Mouse (Mus musculus) adrenal gland, postnatal 14 days (tissue): ENCODE results near the gene Rbfox3. TPM values are rescaled to one million over a fixed set of nuclear protein-coding genes. Genes with fewer than 3 reads are reported as not detected.
"Not testable (repeated sequence)": the region's sequence is repeated elsewhere in the genome, so short reads cannot be mapped to it uniquely, and the experiment has no call there.

Source experiments
- DNase-seq: peaks from one replicate; pipeline ENCODE4 v3.0.0; 2021; ENCODE audit warnings: mixed read lengths
- total RNA-seq: library from RNA; stranded (reverse); gene quantifications from 2 replicates; pipeline ENCODE4 v1.2.3, GENCODE M21; 2021

The Rbfox3 gene
- total RNA-seq, 1 experiment from 2014 or later: 5.0 TPM

DNA sequence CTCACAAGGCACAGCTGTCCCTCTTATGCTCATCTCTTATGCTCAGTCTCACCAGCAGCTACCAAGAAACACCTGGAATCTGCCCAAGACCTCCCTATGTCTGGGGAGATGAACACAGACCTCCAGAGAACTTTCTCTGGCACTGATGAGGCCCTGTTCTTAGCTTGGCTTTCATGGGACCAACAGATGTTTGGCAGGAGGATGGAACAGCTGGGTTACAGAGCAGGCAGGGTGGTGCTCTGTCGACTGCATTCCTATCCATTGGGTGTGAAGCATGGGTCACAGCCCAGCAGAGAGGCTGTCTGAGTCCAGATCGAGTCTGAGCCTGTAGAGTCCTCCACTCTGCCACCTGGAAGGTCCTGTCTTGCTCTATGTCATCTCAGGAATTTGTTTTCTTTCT, 90.0 kb downstream of the Rbfox3 start:
- no peak for DNase-seq

- no peak for DNase-seq
Measured at GRCm38 (mm10) chr11:118818528-118818927, 92.9 kb downstream of the Rbfox3 start.

GRCm38 (mm10) chr11:118815118-118815517, 96.3 kb downstream of the Rbfox3 start:
- DNase-seq: no peak

GRCm38 (mm10) chr11:118813942-118814341, 97.5 kb downstream of the Rbfox3 start:
- no peak for DNase-seq

DNA sequence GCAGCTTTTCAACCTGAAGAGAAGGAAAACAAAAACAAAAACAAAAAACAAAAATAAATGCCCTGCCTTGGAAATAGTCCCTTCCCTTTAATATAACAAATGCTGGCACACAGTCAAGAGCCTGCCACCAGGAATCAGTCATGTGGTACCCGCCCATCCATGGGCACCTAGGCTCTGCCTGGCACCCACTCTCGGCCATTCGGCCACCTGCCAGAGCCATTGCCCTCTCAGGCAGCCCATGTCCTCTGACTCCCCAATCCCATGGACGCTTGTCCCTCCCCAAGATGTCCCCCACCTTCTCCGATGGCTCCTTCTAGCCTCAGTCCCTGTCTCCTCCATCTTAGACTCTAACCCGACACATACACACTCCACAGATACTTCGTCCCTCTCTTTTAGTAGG, 100.0 kb downstream of the Rbfox3 start:
- DNase-seq: no peak

DNA sequence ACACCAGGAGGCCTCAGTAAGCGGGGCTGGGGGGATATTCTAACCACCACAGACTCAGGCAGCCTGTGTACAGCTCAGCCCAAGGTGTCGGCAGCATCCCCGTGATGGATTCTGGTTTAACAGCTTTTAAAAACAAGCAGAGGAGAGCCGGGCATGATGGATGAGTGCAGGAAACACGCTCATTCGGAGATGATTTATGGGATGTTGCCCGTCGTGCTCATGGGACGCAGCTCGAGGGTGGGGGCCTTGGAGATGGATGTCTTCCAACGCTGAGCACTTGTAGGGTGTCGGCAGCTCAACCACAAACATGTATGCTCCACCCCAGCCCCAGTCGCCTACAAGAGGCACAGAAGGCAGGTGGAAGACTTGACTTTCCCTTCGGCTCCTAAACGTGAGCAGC, 103.9 kb downstream of the Rbfox3 start:
- DNase-seq: no peak

- peak; percentile 15 for DNase-seq
Measured at GRCm38 (mm10) chr11:118794856-118795602, 116.4 kb downstream of the Rbfox3 start.

GRCm38 (mm10) chr11:118793639-118794021, 117.8 kb downstream of the Rbfox3 start:
- DNase-seq: no peak

- peak; percentile 8 for DNase-seq
Measured at GRCm38 (mm10) chr11:118792916-118793638, 118.3 kb downstream of the Rbfox3 start.

DNA sequence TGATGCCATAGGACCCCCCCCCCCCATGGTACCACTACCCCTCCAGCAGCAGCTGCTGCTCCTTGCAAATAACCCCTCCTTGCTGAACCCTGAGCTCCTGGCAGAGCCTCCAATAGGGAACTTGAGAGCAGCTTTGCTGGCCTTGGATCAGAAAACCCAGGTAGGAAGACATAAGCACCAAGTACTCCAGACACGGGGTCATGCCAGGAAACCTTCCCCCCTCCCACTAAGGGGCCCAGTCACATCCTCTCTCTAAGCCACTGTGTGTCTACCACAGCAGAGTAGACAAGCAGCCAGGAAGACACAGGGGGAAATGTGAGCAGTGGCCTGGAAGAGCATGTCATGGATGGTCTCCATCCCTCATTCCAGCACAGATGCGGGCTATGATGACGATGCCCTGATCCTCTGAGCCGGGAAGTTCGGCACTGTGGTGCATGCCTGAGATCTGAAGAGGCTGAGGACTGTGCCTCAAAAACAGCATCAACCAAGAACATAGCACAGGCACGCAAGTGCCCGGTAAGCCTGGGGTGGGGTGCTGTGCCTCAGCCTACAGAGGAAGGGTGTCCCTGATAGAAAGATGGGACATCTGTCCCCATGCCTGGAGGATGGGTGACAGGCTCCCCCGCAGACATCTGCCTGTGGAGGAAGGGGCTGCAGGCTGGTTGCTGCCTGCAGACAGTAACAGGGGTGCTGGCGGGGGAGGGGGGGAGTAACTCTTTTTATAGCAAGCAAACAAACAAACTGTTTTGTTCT, 119.1 kb downstream of the Rbfox3 start:
- DNase-seq: no peak

- DNase-seq: no peak
Measured at GRCm38 (mm10) chr11:118791391-118791790, 120.0 kb downstream of the Rbfox3 start.

DNA sequence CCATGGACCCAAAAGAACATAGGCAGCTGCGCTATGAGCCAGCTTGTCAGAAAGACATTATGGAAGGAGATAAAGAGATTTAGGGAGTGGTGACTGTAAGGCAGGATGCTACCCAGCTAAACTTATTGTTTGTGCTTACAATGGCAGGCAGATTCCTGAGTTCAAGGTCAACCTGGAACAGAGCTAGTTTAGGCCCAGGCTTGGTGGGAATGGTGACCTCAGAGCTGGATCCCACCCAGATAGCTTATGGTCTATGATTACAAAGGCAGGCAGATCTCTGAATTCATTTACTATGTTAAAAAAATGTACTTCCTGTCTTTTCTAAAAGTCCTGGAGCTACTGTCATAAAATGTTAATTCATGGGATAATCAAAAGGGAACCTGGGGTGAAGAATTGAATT, 123.3 kb downstream of the Rbfox3 start:
- no peak for DNase-seq

- no peak for DNase-seq
Measured at GRCm38 (mm10) chr11:118782677-118783076, 128.7 kb downstream of the Rbfox3 start.

DNA sequence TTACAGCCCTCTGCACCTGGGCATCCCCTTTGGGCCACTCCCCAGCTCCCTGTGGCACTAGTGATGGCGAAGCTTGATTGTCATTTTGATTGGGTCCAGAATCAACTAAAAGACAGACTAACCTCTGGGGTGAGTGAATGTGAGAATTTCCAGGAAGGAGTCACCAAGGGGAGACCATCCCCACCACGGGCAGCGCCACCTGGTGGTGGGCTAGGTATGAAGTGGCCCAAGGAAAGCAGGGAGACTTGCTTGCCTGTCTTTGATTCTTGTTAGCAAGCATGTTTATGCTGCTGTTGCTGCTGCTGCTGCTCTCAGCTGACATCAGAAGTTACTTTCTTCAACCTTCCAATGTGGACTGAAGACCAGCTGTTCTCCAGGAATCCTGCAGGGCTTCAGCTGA, 135.6 kb downstream of the Rbfox3 start:
- peak; percentile 29 for DNase-seq

DNA sequence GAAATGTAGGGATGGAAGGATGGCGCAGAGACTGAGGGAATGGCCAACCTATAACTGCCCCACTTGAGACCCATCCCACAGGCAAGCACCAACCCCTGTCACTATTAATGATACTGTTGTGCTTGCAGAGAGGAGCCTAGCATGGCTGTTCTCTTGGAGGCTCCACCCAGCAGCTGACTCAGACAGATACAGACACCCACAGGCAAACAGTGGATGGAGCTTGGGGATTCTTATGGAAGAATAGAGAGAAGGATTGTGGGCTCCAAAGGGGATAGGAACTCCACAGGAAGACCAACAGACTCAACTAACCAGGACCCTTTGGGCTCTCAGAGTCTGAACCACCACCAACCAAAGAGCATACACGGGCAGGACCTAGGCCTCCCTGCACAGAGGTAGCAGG, 136.6 kb downstream of the Rbfox3 start:
- DNase-seq: not testable (repeated sequence)

GRCm38 (mm10) chr11:118773076-118773583, 138.3 kb downstream of the Rbfox3 start:
- no peak for DNase-seq

GRCm38 (mm10) chr11:118771358-118771757, 140.0 kb downstream of the Rbfox3 start:
- no peak for DNase-seq

DNA sequence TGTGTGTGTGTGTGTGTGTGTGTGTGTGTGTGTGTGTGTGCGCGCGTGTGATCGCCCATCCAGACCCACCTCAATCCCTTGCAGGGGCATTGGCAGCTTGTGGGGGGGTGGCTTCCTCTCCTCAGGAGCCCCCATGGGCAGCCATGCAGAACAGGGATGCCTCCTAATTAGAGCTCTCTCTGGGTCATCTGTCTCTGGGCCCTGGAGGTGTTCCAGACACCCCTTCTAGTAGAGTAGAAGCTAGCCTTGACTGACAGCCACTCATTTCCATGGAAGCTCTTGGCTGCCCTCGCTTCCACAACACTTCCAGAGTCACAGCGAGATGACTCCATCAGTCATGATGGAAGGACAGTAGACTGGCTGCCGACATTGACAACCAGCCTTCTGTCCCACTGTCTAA, 140.6 kb downstream of the Rbfox3 start:
- no peak for DNase-seq

DNA sequence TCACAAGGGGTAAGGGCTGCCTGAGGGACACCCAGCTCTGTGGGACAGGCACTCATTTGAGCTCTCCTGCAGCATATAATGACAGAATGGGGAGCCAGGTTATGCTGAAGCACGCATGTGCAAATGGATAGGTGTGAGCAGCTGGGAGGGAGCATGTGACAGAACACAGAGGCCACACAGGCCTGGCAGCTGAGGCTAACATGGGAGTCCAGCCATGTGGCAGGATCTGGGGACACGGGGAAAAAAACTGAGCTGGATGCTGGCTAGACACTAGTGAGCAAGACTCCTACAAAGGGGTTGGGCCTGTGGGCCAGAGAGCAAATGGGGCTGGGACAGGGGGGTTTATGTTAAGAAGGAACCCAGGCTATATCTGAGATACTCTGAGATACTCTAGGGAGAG, 141.9 kb downstream of the Rbfox3 start:
- DNase-seq: no peak

- DNase-seq: no peak
Measured at GRCm38 (mm10) chr11:118768441-118768840, 143.0 kb downstream of the Rbfox3 start.

DNA sequence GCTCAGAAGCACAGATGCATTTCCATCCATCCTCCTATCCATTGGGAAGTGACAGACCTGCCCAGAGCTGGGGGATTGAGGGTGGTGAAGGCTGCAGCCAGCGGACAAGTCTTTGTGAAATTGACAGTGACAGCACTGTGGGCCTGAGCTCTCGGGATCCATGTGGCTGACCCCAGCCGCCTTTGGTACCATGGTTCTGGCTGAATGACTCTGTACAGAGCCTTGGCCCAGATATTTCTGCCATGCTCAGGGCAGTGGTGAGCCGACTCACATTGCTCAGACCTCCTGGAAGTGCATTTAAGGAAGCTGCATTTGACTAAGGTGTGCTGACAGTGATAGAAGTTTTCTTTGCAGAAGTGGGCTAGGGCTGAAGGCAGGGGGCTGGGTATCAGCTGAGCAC, 144.0 kb downstream of the Rbfox3 start:
- DNase-seq: no peak

DNA sequence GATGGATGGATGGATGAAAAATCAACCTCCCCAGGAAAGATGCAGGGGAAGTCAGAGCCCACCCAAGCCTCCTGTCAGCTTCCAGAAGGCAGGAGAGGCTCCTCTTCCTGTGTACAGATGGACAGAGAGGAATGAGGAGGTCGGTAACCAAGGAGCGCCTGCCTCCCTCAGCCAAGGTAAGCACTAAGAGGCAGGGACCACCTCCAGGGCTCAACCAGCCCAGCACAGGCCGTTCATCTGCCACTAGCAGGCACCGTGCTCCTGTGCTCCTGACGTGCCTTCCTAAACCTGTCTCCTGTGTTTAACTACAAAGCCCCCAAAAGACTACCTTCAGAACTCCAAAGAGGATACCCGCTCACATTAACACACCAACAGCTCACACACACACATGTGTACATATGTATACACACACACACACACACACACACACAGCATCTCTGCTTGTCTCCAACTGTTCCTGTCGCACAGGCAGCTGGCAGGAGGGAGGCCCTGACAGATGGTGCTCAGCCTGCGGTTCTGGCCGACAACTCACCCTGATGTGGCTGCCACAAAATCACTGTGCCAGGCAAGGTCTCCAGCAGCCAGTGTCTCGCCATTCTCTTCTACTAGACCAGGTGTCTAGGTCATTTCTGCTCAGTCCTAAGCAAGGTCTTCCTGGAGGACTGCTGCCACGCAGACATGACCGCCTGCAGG, 151.0 kb downstream of the Rbfox3 start:
- no peak for DNase-seq
